Mouse (Mus musculus) olfactory bulb, adult 2 months (tissue): Measurements from ENCODE around the gene Ifit1bl2.

Source experiments
- CTCF ChIP-seq: fragments of 200-500 bp; IDR thresholded peaks from 2 replicates; pipeline ENCODE4 v1.5.1; 2012; ENCODE audit warnings: low read depth, mild to moderate bottlenecking, low read length, moderate library complexity; ENCODE audit not compliant: insufficient read depth
- POLR2A ChIP-seq: fragments of 200-500 bp; IDR thresholded peaks from 2 replicates; pipeline ENCODE4 v1.6.1; 2012; ENCODE audit warnings: mild to moderate bottlenecking, low read depth, low read length, moderate library complexity; ENCODE audit not compliant: insufficient read depth

DNA sequence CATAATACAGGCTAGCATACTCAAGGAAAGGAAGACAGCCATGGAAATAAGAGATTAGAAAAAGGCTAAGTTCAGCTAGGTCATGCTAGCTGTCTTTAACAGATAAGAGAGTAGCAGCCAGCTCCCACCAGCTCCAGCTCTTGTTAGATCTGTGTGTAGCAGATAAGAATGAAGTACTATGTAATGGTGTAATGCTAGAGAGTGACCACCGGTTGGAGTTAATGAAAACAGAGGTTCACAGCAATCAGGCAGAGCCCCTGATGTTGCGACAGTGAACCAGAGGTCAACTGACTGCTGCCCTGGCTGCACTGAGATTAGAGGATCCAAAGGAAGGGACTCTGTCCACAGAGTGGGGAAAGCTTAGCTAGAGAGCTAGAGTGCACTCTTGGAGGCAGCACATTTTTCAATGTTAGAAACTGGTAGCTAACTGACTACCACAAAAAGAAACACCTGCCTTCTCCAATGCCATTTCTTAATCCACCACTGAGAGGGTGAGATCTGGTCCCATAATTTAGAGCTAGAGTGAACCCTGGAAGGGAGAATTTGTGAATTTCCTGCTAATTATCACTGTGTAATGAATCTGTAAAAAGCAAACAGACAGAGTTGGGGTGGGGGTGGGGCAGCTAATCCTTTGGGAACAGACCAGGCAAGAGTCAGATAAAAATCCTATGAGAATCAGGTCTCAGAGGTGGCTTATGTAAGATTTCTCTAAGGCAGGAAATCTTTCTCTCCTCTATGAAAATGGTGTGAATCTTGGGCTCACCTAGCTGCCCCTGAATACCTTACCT is 16.2 kb upstream of the Ifit1bl2 start:
- TF ChIP-seq CTCF (no peak), POLR2A (no peak)
